Mouse (Mus musculus): ENCODE measurements around the gene Slc15a3. TPM values are rescaled to one million over a fixed set of nuclear protein-coding genes. Genes with fewer than 3 reads are reported as not detected.
A peak's percentile ranks its signal among the peaks of the same experiment; 100 is the strongest.

The Slc15a3 gene
- total and polyA plus RNA-seq, 3 experiments: not detected

- peaks cover 0 to 4% of the 10 kb centered on the region in 2 experiments; a peak in 1 of 4 replicates for H3K36me3 ChIP-seq (ENCODE audit: control insufficient read depth in 1 of 2, insufficient read depth in 2 of 2, low read length in 2 of 2)
- TF ChIP-seq KAT2A (conservative IDR thresholded peaks at IDR 0.05; ENCODE audit: low read depth, low read length) (no peak), MYC (IDR thresholded peaks at IDR 0.05; ENCODE audit: low read depth, low read length) (no peak), SMC3 (IDR thresholded peaks at IDR 0.05; ENCODE audit: low read depth, low read length) (peak; percentile 68), POLR2A (IDR thresholded peaks at IDR 0.05; ENCODE audit: control insufficient read depth in 1 of 2, insufficient read depth in 1 of 2, low read depth in 1 of 2, low read length in 2 of 2, poor library complexity in 1 of 2) (no peak), BHLHE40 (IDR thresholded peaks at IDR 0.05; ENCODE audit: borderline replicate concordance, low read depth, low read length) (no peak), USF2 (IDR thresholded peaks at IDR 0.05; ENCODE audit: borderline replicate concordance in 1 of 2, insufficient read depth in 1 of 2, low read depth in 1 of 2, low read length in 2 of 2) (no peak), MXI1 (IDR thresholded peaks at IDR 0.05; ENCODE audit: low read depth, low read length) (no peak), RAD21 (IDR thresholded peaks at IDR 0.05; ENCODE audit: low read depth, low read length) (peak; percentile 68), TCF12 (IDR thresholded peaks at IDR 0.05; ENCODE audit: low read depth, low read length) (no peak), NELFE (IDR thresholded peaks at IDR 0.05; ENCODE audit: low read depth, low read length) (no peak), HCFC1 (IDR thresholded peaks at IDR 0.05; ENCODE audit: low read depth, low read length) (no peak), GATA1 (IDR thresholded peaks at IDR 0.05; ENCODE audit: low read depth, low read length) (0 out of 2 replicates have a peak, but pooled peaks have one; percentile 7), MAFK (IDR thresholded peaks at IDR 0.05; ENCODE audit: borderline replicate concordance, low read depth, low read length) (no peak), CHD1 (IDR thresholded peaks at IDR 0.05; ENCODE audit: low read depth, low read length) (no peak), ETS1 (IDR thresholded peaks at IDR 0.05; ENCODE audit: low read depth, low read length) (no peak), CTCF (IDR thresholded peaks at IDR 0.05 in 2 of 3, conservative IDR thresholded peaks at IDR 0.05 in 1 of 3; ENCODE audit: control insufficient read depth in 1 of 3, insufficient read depth in 1 of 3, low read depth in 2 of 3, low read length in 3 of 3, poor library complexity in 1 of 3, severe bottlenecking in 1 of 3) (peak; percentile 50 to 87 (median 78)), MYB (IDR thresholded peaks at IDR 0.05; ENCODE audit: low read depth, low read length) (no peak)
- peaks cover 0 to 7% of the 10 kb centered on the region in 2 experiments; a peak in 2 of 4 replicates for H3K27me3 ChIP-seq (ENCODE audit: control insufficient read depth in 1 of 2, insufficient read depth in 2 of 2, low read length in 2 of 2)
- no peak overlapping the region for H3K27ac ChIP-seq (ENCODE audit: control insufficient read depth, low read depth, low read length)
- no peaks in the 10 kb centered on the region for H3K79me2 ChIP-seq (ENCODE audit: control insufficient read depth, insufficient read depth, low read length, poor library complexity)
- H3K4me1 ChIP-seq (ENCODE audit: control insufficient read depth in 1 of 2, insufficient read depth in 2 of 2, low read length in 2 of 2): peaks cover 0 to 9% of the 10 kb centered on the region in 2 experiments; a peak in 2 of 4 replicates
- no peak overlapping the region for H3K9ac ChIP-seq (ENCODE audit: control insufficient read depth, low read depth, low read length, poor library complexity, severe bottlenecking)
- no peak overlapping the region for H3K4me3 ChIP-seq (ENCODE audit: control insufficient read depth in 1 of 2, insufficient read depth in 1 of 2, low read depth in 2 of 2, low read length in 2 of 2)
- no peaks in the 10 kb centered on the region for H3K9me3 ChIP-seq (replicated peaks; ENCODE audit: insufficient read depth, low read length)
- peak; percentile 69 for DNase-seq (ENCODE audit: low read depth, low spot score)
Observed at GRCm38 (mm10) chr19:10831424-10831823, 8.1 kb upstream of the Slc15a3 start.

GRCm38 (mm10) chr19:10832030-10832429 is 7.5 kb upstream of the Slc15a3 start:
- H3K27me3 ChIP-seq (ENCODE audit: control insufficient read depth in 1 of 2, insufficient read depth in 2 of 2, low read length in 2 of 2): peaks cover 0 to 6% of the 10 kb centered on the region in 2 experiments; a peak in 2 of 4 replicates
- H3K4me1 ChIP-seq (ENCODE audit: control insufficient read depth in 1 of 2, insufficient read depth in 2 of 2, low read length in 2 of 2): peaks cover 0 to 9% of the 10 kb centered on the region in 2 experiments; a peak in 2 of 4 replicates
- no peaks in the 10 kb centered on the region for H3K79me2 ChIP-seq (ENCODE audit: control insufficient read depth, insufficient read depth, low read length, poor library complexity)
- H3K9ac ChIP-seq (ENCODE audit: control insufficient read depth, low read depth, low read length, poor library complexity, severe bottlenecking): no peak overlapping the region
- H3K9me3 ChIP-seq (replicated peaks; ENCODE audit: insufficient read depth, low read length): no peaks in the 10 kb centered on the region
- H3K36me3 ChIP-seq (ENCODE audit: control insufficient read depth in 1 of 2, insufficient read depth in 2 of 2, low read length in 2 of 2): peaks cover 0 to 4% of the 10 kb centered on the region in 2 experiments; a peak in 1 of 4 replicates
- TF ChIP-seq HCFC1 (IDR thresholded peaks at IDR 0.05; ENCODE audit: low read depth, low read length): no peak
- TF ChIP-seq SIN3A (IDR thresholded peaks at IDR 0.05; ENCODE audit: low read length): no peak
- TF ChIP-seq MAFK (IDR thresholded peaks at IDR 0.05; ENCODE audit: borderline replicate concordance, low read depth, low read length): no peak
- no peak for TF ChIP-seq E2F4 (IDR thresholded peaks at IDR 0.05; ENCODE audit: borderline replicate concordance, low read depth, low read length)
- TF ChIP-seq SMC3 (IDR thresholded peaks at IDR 0.05; ENCODE audit: low read depth, low read length): no peak
- no peak for TF ChIP-seq ZNF384 (IDR thresholded peaks at IDR 0.05; ENCODE audit: low read depth, low read length)
- TF ChIP-seq MEF2A (IDR thresholded peaks at IDR 0.05; ENCODE audit: extremely low read depth, insufficient replicate concordance, low read depth, low read length, poor library complexity, severe bottlenecking): no peak
- no peak for TF ChIP-seq RCOR1 (IDR thresholded peaks at IDR 0.05; ENCODE audit: low read depth, low read length)
- TF ChIP-seq CHD2 (IDR thresholded peaks at IDR 0.05; ENCODE audit: low read length): no peak
- TF ChIP-seq CHD1 (IDR thresholded peaks at IDR 0.05; ENCODE audit: low read depth, low read length): no peak
- no peak for TF ChIP-seq USF1 (IDR thresholded peaks at IDR 0.05; ENCODE audit: low read depth, low read length)
- TF ChIP-seq MAZ (IDR thresholded peaks at IDR 0.05; ENCODE audit: low read depth, low read length): no peak
- no peak for TF ChIP-seq MYC (IDR thresholded peaks at IDR 0.05; ENCODE audit: low read depth, low read length)
- TF ChIP-seq EP300 (IDR thresholded peaks at IDR 0.05; ENCODE audit: low read depth in 1 of 2, low read length in 2 of 2): no peak
- no peak for TF ChIP-seq ETS1 (IDR thresholded peaks at IDR 0.05; ENCODE audit: low read depth, low read length)
- no peak for TF ChIP-seq GATA1 (IDR thresholded peaks at IDR 0.05; ENCODE audit: low read depth, low read length)
- H3K4me3 ChIP-seq (ENCODE audit: control insufficient read depth in 1 of 2, insufficient read depth in 1 of 2, low read depth in 2 of 2, low read length in 2 of 2): no peak overlapping the region
- H3K27ac ChIP-seq (ENCODE audit: control insufficient read depth, low read depth, low read length): no peak overlapping the region
- no peak for DNase-seq (ENCODE audit: low read depth, low spot score)
